12 mouse cellular contexts compared by ENCODE assay signal in the genomic region with DNA sequence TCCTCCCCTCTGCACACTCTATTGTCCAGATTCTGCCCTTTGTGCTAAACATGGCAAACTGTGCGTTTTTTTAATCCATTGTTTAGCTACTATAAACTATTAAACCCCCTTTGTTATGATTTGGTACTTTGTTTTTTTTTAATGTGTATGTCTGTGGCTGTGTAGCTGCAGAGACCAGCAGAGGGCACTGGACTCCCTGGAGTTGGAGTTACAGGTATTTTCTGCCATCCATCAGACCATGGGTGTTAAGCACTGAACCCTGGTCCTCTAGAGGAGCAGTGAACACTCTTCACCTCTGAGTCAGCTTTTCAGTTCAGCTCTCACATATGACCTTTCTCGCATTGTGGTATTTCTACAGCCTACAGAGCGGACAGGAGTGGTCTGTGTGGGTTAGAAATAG.
A peak's percentile ranks its signal among the peaks of the same experiment; 100 is the strongest.
DNase-seq lines count a peak whose midpoint lies in the region; ATAC-seq and TF ChIP-seq lines count a peak whose summit lies in the region.
"Had no signal": no experiment of that assay in that cellular context is flagged by ENCODE, and none has a peak within 500 bp of the region (broad histone marks: within the 10 kb centered on the region; RNA-seq: fewer than 3 reads in every experiment).

No protein-coding gene starts in this region.

- H3K4me2 ChIP-seq in hindbrain, embryonic 11.5 days (replicated peaks; ENCODE audit: low read depth, low read length): no peak overlapping the region
- H3K4me2 ChIP-seq: neural tube, embryonic 15.5 days had no signal

- peaks cover 29% of the 10 kb centered on the region for H3K4me1 ChIP-seq in E14TG2a.4 (replicated peaks; ENCODE audit: low read depth, low read length)
- H3K4me1 ChIP-seq in hindbrain, embryonic 11.5 days (replicated peaks; ENCODE audit: control insufficient read depth, insufficient read depth, low read length): no peaks in the 10 kb centered on the region
- H3K4me1 ChIP-seq: forebrain, embryonic 10.5 days; neural tube, embryonic 15.5 days had no signal

- H3K4me3 ChIP-seq in left cerebral cortex, adult 2 months: no peak overlapping the region
- H3K4me3 ChIP-seq in E14TG2a.4 (replicated peaks; ENCODE audit: low read length): no peak overlapping the region
- H3K4me3 ChIP-seq in hindbrain, embryonic 11.5 days (ENCODE audit: low read depth, low read length): no peak overlapping the region
- H3K4me3 ChIP-seq: forebrain, embryonic 10.5 days; neural tube, embryonic 15.5 days had no signal

- peaks cover 14% of the 10 kb centered on the region; the same call in 1 of the 2 replicates for H3K36me3 ChIP-seq in E14TG2a.4 (ENCODE audit: insufficient read depth, low read length)
- no peaks in the 10 kb centered on the region for H3K36me3 ChIP-seq in hindbrain, embryonic 11.5 days (ENCODE audit: control insufficient read depth, insufficient read depth, low read length)

- ATAC-seq in hindbrain, embryonic 11.5 days (ENCODE audit: low FRiP score): no peak
- ATAC-seq: intestine, embryonic 16.5 days had no signal

- no peaks in the 10 kb centered on the region for H3K9me3 ChIP-seq in E14TG2a.4 (ENCODE audit: low read length)
- H3K9me3 ChIP-seq in hindbrain, embryonic 11.5 days (ENCODE audit: control insufficient read depth, low read length): no peaks in the 10 kb centered on the region
- H3K9me3 ChIP-seq: forebrain, embryonic 10.5 days; neural tube, embryonic 15.5 days had no signal

- no peak overlapping the region for H3K9ac ChIP-seq in hindbrain, embryonic 11.5 days (ENCODE audit: low read depth, low read length)
- H3K9ac ChIP-seq: neural tube, embryonic 15.5 days had no signal

- intact Hi-C loops in left cerebral cortex, adult 2 months (cut with DNase I): loop anchor here (1.0 kb wide), 1 partner anchor 125 kb away; a partner anchor contains a TSS
- intact Hi-C loops in left cerebral cortex, postnatal 14 days (cut with DNase I): no loop called here

- H3K27me3 ChIP-seq in E14TG2a.4 (ENCODE audit: insufficient read depth, low read length): no peaks in the 10 kb centered on the region
- no peaks in the 10 kb centered on the region for H3K27me3 ChIP-seq in hindbrain, embryonic 11.5 days (ENCODE audit: control insufficient read depth, insufficient read depth, low read length)
- H3K27me3 ChIP-seq: neural tube, embryonic 15.5 days had no signal

- H3K27ac ChIP-seq in left cerebral cortex, adult 2 months: no peak overlapping the region
- H3K27ac ChIP-seq in hindbrain, embryonic 11.5 days (ENCODE audit: low read depth, low read length): no peak overlapping the region
- H3K27ac ChIP-seq: forebrain, embryonic 10.5 days; neural tube, embryonic 15.5 days had no signal

- 85% methylated on average over 3 of the region's 3 CpGs for WGBS in hindbrain, embryonic 11.5 days

- no peak for DNase-seq in left cerebral cortex, adult 2 months (ENCODE audit: extremely low spot score in 1 of 2, low spot score in 2 of 2)
- DNase-seq in left cerebral cortex, postnatal 14 days (ENCODE audit: low spot score in 2 of 2): no peak
- peak; percentile 52 to 56 for DNase-seq in B cell, adult 2 months
- peak; percentile 55 for DNase-seq in induced T-regulatory cell, adult 2 months (ENCODE audit: low read depth)
- no peak for DNase-seq in right cerebral cortex, postnatal 4 days
- no peak for DNase-seq in hindbrain, embryonic 11.5 days (ENCODE audit: low spot score)
- DNase-seq in testis, postnatal 10 days (ENCODE audit: low spot score): no peak
- DNase-seq: adrenal gland, adult 8-10 months had no signal

- peak; percentile 53 for TF ChIP-seq CTCF in left cerebral cortex, adult 2 months (IDR thresholded peaks at IDR 0.05)
- TF ChIP-seq CTCF in E14TG2a.4 (conservative IDR thresholded peaks at IDR 0.05; ENCODE audit: low read length): peak; percentile 43

Comparison
In these comparisons a context has a peak if more than half of its experiments do, and no peak if none do; other contexts are left out.
1. DNase-seq: peak in B cell, adult 2 months (2 of 2) and induced T-regulatory cell, adult 2 months (single experiment); none in left cerebral cortex, adult 2 months (0 of 2), left cerebral cortex, postnatal 14 days (0 of 2), right cerebral cortex, postnatal 4 days (single experiment), hindbrain, embryonic 11.5 days (single experiment) and testis, postnatal 10 days (single experiment).